Mouse (Mus musculus): ENCODE measurements around the gene Snx4. TPM values are rescaled to one million over a fixed set of nuclear protein-coding genes. Genes with fewer than 3 reads are reported as not detected.

The Snx4 gene
- polyA plus RNA-seq, 1 experiment from 2014 or later = 82.3 TPM

DNA sequence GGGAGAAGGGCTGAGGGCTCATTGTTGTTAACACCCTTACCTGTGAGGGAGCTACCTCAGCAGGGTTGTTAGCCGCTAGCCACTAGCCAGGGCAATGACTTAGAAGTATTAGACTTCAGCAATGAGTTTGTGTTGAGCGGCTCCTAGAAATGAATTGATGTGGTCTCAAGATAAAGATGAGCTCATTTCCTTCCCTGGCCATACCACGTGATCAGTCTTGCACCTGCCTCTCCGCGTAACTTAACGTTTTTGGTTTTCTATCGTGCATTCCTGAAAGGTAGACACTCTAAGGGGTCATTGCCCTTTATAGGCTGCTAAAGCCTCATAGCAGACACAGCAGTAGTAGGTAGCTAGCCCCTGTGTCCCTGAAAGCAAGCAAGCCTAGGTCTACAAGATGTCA is 92.4 kb downstream of the Snx4 start:
- Histone ChIP-seq H3K9ac (ENCODE audit: low read length) (no peak overlapping the region), H3K27me3 (ENCODE audit: control insufficient read depth, insufficient read depth, low read length) (no peaks in the 10 kb centered on the region), H3K27ac (replicated peaks in 1 of 2; ENCODE audit: control insufficient read depth in 1 of 2, insufficient read depth in 1 of 2, low read depth in 2 of 2, low read length in 2 of 2) (no peak overlapping the region), H3K4me1 (ENCODE audit: control insufficient read depth in 2 of 2, insufficient read depth in 2 of 2, low read length in 2 of 2) (peaks cover 5 to 8% of the 10 kb centered on the region in 2 experiments; a peak in 3 of 4 replicates), H3K4me2 (ENCODE audit: low read length) (no peak overlapping the region), H3K4me3 (ENCODE audit: control insufficient read depth in 1 of 2, insufficient read depth in 1 of 2, low read depth in 1 of 2, low read length in 2 of 2) (no peak overlapping the region), H3K36me3 (ENCODE audit: control insufficient read depth, insufficient read depth, low read length) (no peaks in the 10 kb centered on the region), H3K9me3 (ENCODE audit: control insufficient read depth, low read length) (no peaks in the 10 kb centered on the region)
- WGBS = 81% methylated on average over 7 of the region's 7 CpGs
- ATAC-seq (ENCODE audit: insufficient number of reproducible peaks, insufficient read depth, low FRiP score, low read depth) = no peak

GRCm38 (mm10) chr16:33344379-33344778 is 93.1 kb downstream of the Snx4 start:
- Histone ChIP-seq H3K27me3 (ENCODE audit: control insufficient read depth, insufficient read depth, low read length) (no peaks in the 10 kb centered on the region), H3K9ac (ENCODE audit: low read length) (no peak overlapping the region), H3K4me1 (ENCODE audit: control insufficient read depth in 2 of 2, insufficient read depth in 2 of 2, low read length in 2 of 2) (peaks cover 5 to 8% of the 10 kb centered on the region in 2 experiments; a peak in 3 of 4 replicates), H3K9me3 (ENCODE audit: control insufficient read depth, low read length) (no peaks in the 10 kb centered on the region), H3K27ac (replicated peaks in 1 of 2; ENCODE audit: control insufficient read depth in 1 of 2, insufficient read depth in 1 of 2, low read depth in 2 of 2, low read length in 2 of 2) (no peak overlapping the region), H3K4me2 (ENCODE audit: low read length) (no peak overlapping the region), H3K36me3 (ENCODE audit: control insufficient read depth, insufficient read depth, low read length) (no peaks in the 10 kb centered on the region), H3K4me3 (ENCODE audit: control insufficient read depth in 1 of 2, insufficient read depth in 1 of 2, low read depth in 1 of 2, low read length in 2 of 2) (no peak overlapping the region)
- ATAC-seq (ENCODE audit: insufficient number of reproducible peaks, insufficient read depth, low FRiP score, low read depth) = no peak
- WGBS = 76% methylated on average over 9 of the region's 9 CpGs

- no peaks in the 10 kb centered on the region for H3K27me3 ChIP-seq (ENCODE audit: control insufficient read depth, insufficient read depth, low read length)
- no peak overlapping the region for H3K9ac ChIP-seq (ENCODE audit: low read length)
- H3K4me1 ChIP-seq (ENCODE audit: control insufficient read depth in 2 of 2, insufficient read depth in 2 of 2, low read length in 2 of 2) = peaks cover 5 to 8% of the 10 kb centered on the region in 2 experiments; a peak in 3 of 4 replicates
- H3K4me2 ChIP-seq (ENCODE audit: low read length) = no peak overlapping the region
- 70% methylated on average over 4 of the region's 4 CpGs for whole genome bisulfite sequencing
- no peaks in the 10 kb centered on the region for H3K9me3 ChIP-seq (ENCODE audit: control insufficient read depth, low read length)
- no peak overlapping the region for H3K27ac ChIP-seq (replicated peaks in 1 of 2; ENCODE audit: control insufficient read depth in 1 of 2, insufficient read depth in 1 of 2, low read depth in 2 of 2, low read length in 2 of 2)
- no peaks in the 10 kb centered on the region for H3K36me3 ChIP-seq (ENCODE audit: control insufficient read depth, insufficient read depth, low read length)
- no peak for ATAC-seq (ENCODE audit: insufficient number of reproducible peaks, insufficient read depth, low FRiP score, low read depth)
- no peak overlapping the region for H3K4me3 ChIP-seq (ENCODE audit: control insufficient read depth in 1 of 2, insufficient read depth in 1 of 2, low read depth in 1 of 2, low read length in 2 of 2)
Observed at GRCm38 (mm10) chr16:33344875-33345274, 93.6 kb downstream of the Snx4 start.

GRCm38 (mm10) chr16:33346376-33346775 is 95.1 kb downstream of the Snx4 start:
- Histone ChIP-seq H3K36me3 (ENCODE audit: control insufficient read depth, insufficient read depth, low read length) (no peaks in the 10 kb centered on the region), H3K9ac (ENCODE audit: low read length) (no peak overlapping the region), H3K27me3 (ENCODE audit: control insufficient read depth, insufficient read depth, low read length) (no peaks in the 10 kb centered on the region), H3K27ac (replicated peaks in 1 of 2; ENCODE audit: control insufficient read depth in 1 of 2, insufficient read depth in 1 of 2, low read depth in 2 of 2, low read length in 2 of 2) (peak overlapping the region in 1 of 2 experiments; percentile 33; a peak in 1 of 4 replicates), H3K9me3 (ENCODE audit: control insufficient read depth, low read length) (no peaks in the 10 kb centered on the region), H3K4me2 (ENCODE audit: low read length) (no peak overlapping the region), H3K4me3 (ENCODE audit: control insufficient read depth in 1 of 2, insufficient read depth in 1 of 2, low read depth in 1 of 2, low read length in 2 of 2) (no peak overlapping the region), H3K4me1 (ENCODE audit: control insufficient read depth in 2 of 2, insufficient read depth in 2 of 2, low read length in 2 of 2) (peaks cover 5 to 8% of the 10 kb centered on the region in 2 experiments; a peak in 3 of 4 replicates)
- ATAC-seq (ENCODE audit: insufficient number of reproducible peaks, insufficient read depth, low FRiP score, low read depth) = peak; percentile 9; the same call in 1 of the 2 replicates
- WGBS = 21% methylated on average over 3 of the region's 3 CpGs

GRCm38 (mm10) chr16:33347134-33347533 is 95.9 kb downstream of the Snx4 start:
- ATAC-seq (ENCODE audit: insufficient number of reproducible peaks, insufficient read depth, low FRiP score, low read depth) = no peak
- H3K27ac ChIP-seq (replicated peaks in 1 of 2; ENCODE audit: control insufficient read depth in 1 of 2, insufficient read depth in 1 of 2, low read depth in 2 of 2, low read length in 2 of 2) = no peak overlapping the region
- peaks cover 5 to 8% of the 10 kb centered on the region in 2 experiments; a peak in 3 of 4 replicates for H3K4me1 ChIP-seq (ENCODE audit: control insufficient read depth in 2 of 2, insufficient read depth in 2 of 2, low read length in 2 of 2)
- H3K27me3 ChIP-seq (ENCODE audit: control insufficient read depth, insufficient read depth, low read length) = no peaks in the 10 kb centered on the region
- no peak overlapping the region for H3K4me3 ChIP-seq (ENCODE audit: control insufficient read depth in 1 of 2, insufficient read depth in 1 of 2, low read depth in 1 of 2, low read length in 2 of 2)
- no peak overlapping the region for H3K4me2 ChIP-seq (ENCODE audit: low read length)
- 0 out of 2 replicates have a peak, but pooled peaks cover 2% of the 10 kb centered on the region for H3K9me3 ChIP-seq (ENCODE audit: control insufficient read depth, low read length)
- no peak overlapping the region for H3K9ac ChIP-seq (ENCODE audit: low read length)
- H3K36me3 ChIP-seq (ENCODE audit: control insufficient read depth, insufficient read depth, low read length) = no peaks in the 10 kb centered on the region
- 74% methylated on average over 5 of the region's 5 CpGs for WGBS

Other genes with a start within 250 kb of the Snx4 start
- 1.5 and 1.9 TPM in 2 replicates for gene Iqcg, start 195.2 kb upstream of the Snx4 start, polyA plus RNA-seq (2014; fragmentation: Nextera tagmentation; extraction: Ambion mirVana)
- gene Rpl35a, start 195.0 kb upstream of the Snx4 start, polyA plus RNA-seq (2014; fragmentation: Nextera tagmentation; extraction: Ambion mirVana) = 603 and 672 TPM in 2 replicates
- gene Lmln, start 188.9 kb upstream of the Snx4 start, polyA plus RNA-seq (2014; fragmentation: Nextera tagmentation; extraction: Ambion mirVana) = 2.5 and 4.7 TPM in 2 replicates
- 16.7 and 17.5 TPM in 2 replicates for gene Osbpl11, start 66.4 kb upstream of the Snx4 start, polyA plus RNA-seq (2014; fragmentation: Nextera tagmentation; extraction: Ambion mirVana)
- 35.5 and 37.3 TPM in 2 replicates for gene Zfp148, start 129.4 kb downstream of the Snx4 start, polyA plus RNA-seq (2014; fragmentation: Nextera tagmentation; extraction: Ambion mirVana)

Measured in heart, embryonic 14.5 days (tissue).